Comparison of ENCODE assay signal across 14 mouse cellular contexts in genomic region chr10:67083446-67084166, GRCm38 (mm10). TPM values are rescaled to one million over a fixed set of nuclear protein-coding genes. Genes with fewer than 3 reads are reported as not detected.
DNase-seq lines count a peak whose midpoint lies in the region; ATAC-seq lines count a peak whose summit lies in the region.
"Had no signal": no experiment of that assay in that cellular context is flagged by ENCODE, and none has a peak within 500 bp of the region (broad histone marks: within the 10 kb centered on the region; RNA-seq: fewer than 3 reads in every experiment).

No protein-coding gene starts in this region.

- no peak overlapping the region for H3K4me2 ChIP-seq in hindbrain, embryonic 16.5 days (ENCODE audit: low read length)
- H3K4me2 ChIP-seq in limb, embryonic 12.5 days: no peak overlapping the region
- H3K4me2 ChIP-seq: forebrain, embryonic 13.5 days; liver, embryonic 15.5 days had no signal

- no peaks in the 10 kb centered on the region for H3K27me3 ChIP-seq in hindbrain, embryonic 16.5 days (replicated peaks; ENCODE audit: control insufficient read depth, insufficient read depth, low read length)
- H3K27me3 ChIP-seq in hindbrain, embryonic 10.5 days (ENCODE audit: insufficient read depth, poor library complexity, severe bottlenecking): no peaks in the 10 kb centered on the region
- peaks cover 11% of the 10 kb centered on the region; the same call in 1 of the 2 replicates for H3K27me3 ChIP-seq in limb, embryonic 12.5 days
- H3K27me3 ChIP-seq: forebrain, embryonic 13.5 days; liver, embryonic 15.5 days had no signal

- no peak overlapping the region for H3K4me3 ChIP-seq in hindbrain, embryonic 16.5 days (ENCODE audit: low read length)
- H3K4me3 ChIP-seq in hindbrain, embryonic 10.5 days: no peak overlapping the region
- H3K4me3 ChIP-seq in limb, embryonic 12.5 days (replicated peaks): no peak overlapping the region
- H3K4me3 ChIP-seq: forebrain, embryonic 13.5 days; heart, embryonic 10.5 days; liver, embryonic 15.5 days had no signal

- no peaks in the 10 kb centered on the region; the same call in none of the 2 replicates for H3K4me1 ChIP-seq in hindbrain, embryonic 16.5 days (ENCODE audit: control insufficient read depth, insufficient read depth, low read depth, low read length)
- peaks cover 27% of the 10 kb centered on the region for H3K4me1 ChIP-seq in hindbrain, embryonic 10.5 days (replicated peaks)
- peaks cover 39% of the 10 kb centered on the region for H3K4me1 ChIP-seq in limb, embryonic 12.5 days (replicated peaks)

- no peaks in the 10 kb centered on the region for H3K9me3 ChIP-seq in hindbrain, embryonic 16.5 days (ENCODE audit: control insufficient read depth, low read length)
- no peaks in the 10 kb centered on the region for H3K9me3 ChIP-seq in hindbrain, embryonic 10.5 days
- H3K9me3 ChIP-seq in limb, embryonic 12.5 days: 0 out of 2 replicates have a peak, but pooled peaks cover 3% of the 10 kb centered on the region
- H3K9me3 ChIP-seq: forebrain, embryonic 13.5 days; heart, embryonic 10.5 days; liver, embryonic 15.5 days had no signal

- no peak overlapping the region for H3K27ac ChIP-seq in hindbrain, embryonic 16.5 days (ENCODE audit: low read depth, low read length)
- no peak overlapping the region for H3K27ac ChIP-seq in hindbrain, embryonic 10.5 days
- peak overlapping the region; percentile 35; the same call in 1 of the 2 replicates for H3K27ac ChIP-seq in limb, embryonic 12.5 days
- H3K27ac ChIP-seq: forebrain, embryonic 13.5 days; heart, embryonic 10.5 days; liver, embryonic 15.5 days had no signal

- H3K9ac ChIP-seq in hindbrain, embryonic 16.5 days (ENCODE audit: low read depth, low read length): no peak overlapping the region
- no peak overlapping the region for H3K9ac ChIP-seq in limb, embryonic 12.5 days (replicated peaks)
- H3K9ac ChIP-seq: forebrain, embryonic 13.5 days; liver, embryonic 15.5 days had no signal

- H3K36me3 ChIP-seq in hindbrain, embryonic 16.5 days (ENCODE audit: control insufficient read depth, insufficient read depth, low read length): no peaks in the 10 kb centered on the region
- H3K36me3 ChIP-seq in hindbrain, embryonic 10.5 days: peaks cover 11% of the 10 kb centered on the region
- H3K36me3 ChIP-seq in limb, embryonic 12.5 days: no peaks in the 10 kb centered on the region
- H3K36me3 ChIP-seq: liver, embryonic 15.5 days had no signal

- peak; percentile 37; the same call in 1 of the 2 replicates for ATAC-seq in hindbrain, embryonic 16.5 days
- 0 out of 2 replicates have a peak, but pooled peaks have one; percentile 48 for ATAC-seq in limb, embryonic 12.5 days (ENCODE audit: insufficient number of reproducible peaks, insufficient read depth, low FRiP score, low TSS enrichment, low read depth)
- ATAC-seq: forebrain, embryonic 13.5 days had no signal

- WGBS in hindbrain, embryonic 16.5 days: 69% methylated on average over 10 of the region's 10 CpGs
- 68% methylated on average over 10 of the region's 10 CpGs for WGBS in hindbrain, embryonic 10.5 days
- 38% methylated on average over 10 of the region's 10 CpGs for whole genome bisulfite sequencing in limb, embryonic 12.5 days

- no peak for DNase-seq in hindbrain, embryonic 10.5 days (ENCODE audit: low spot score)
- peak; percentile 98 for DNase-seq in ZHBTc4 (ENCODE audit: low read depth, low spot score)
- DNase-seq in cerebellum, postnatal 25 days: peak; percentile 88 to 90
- DNase-seq in thymus, postnatal 25 days: no peak
- no peak for DNase-seq in urinary bladder, postnatal 14 days (ENCODE audit: low spot score)
- no peak for DNase-seq in urinary bladder, postnatal 4 days (ENCODE audit: low spot score in 2 of 2)
- DNase-seq: kidney, adult 8-10 months; lung, postnatal 4 days; thymus, postnatal 36 days had no signal

RNA-seq across cellular contexts. Expression of gene Jmjd1c, which starts 12.3 kb away (rescaled TPM):
- 33.4 and 35.5 TPM in 2 replicates for polyA plus RNA-seq in hindbrain, embryonic 16.5 days (2015; fragmentation: Nextera tagmentation; extraction: Ambion mirVana)
- polyA plus RNA-seq in hindbrain, embryonic 10.5 days (2016; fragmentation: Nextera tagmentation; extraction: Ambion mirVana): 32.7 and 36.7 TPM in 2 replicates
- polyA plus RNA-seq in limb, embryonic 12.5 days (2016; fragmentation: Nextera tagmentation; extraction: Ambion mirVana): 43.8 and 47.5 TPM in 2 replicates

RNA-seq across cellular contexts. Expression of gene Reep3, which starts 13.1 kb away (rescaled TPM):
- polyA plus RNA-seq in hindbrain, embryonic 16.5 days (2015; fragmentation: Nextera tagmentation; extraction: Ambion mirVana): 32.7 and 36.2 TPM in 2 replicates
- polyA plus RNA-seq in hindbrain, embryonic 10.5 days (2016; fragmentation: Nextera tagmentation; extraction: Ambion mirVana): 34.7 and 35.1 TPM in 2 replicates
- 31.4 and 33.3 TPM in 2 replicates for polyA plus RNA-seq in limb, embryonic 12.5 days (2016; fragmentation: Nextera tagmentation; extraction: Ambion mirVana)

Comparison
In these comparisons a context has a peak if more than half of its experiments do, and no peak if none do; other contexts are left out.
1. DNase-seq: peak in ZHBTc4 (single experiment) and cerebellum, postnatal 25 days (2 of 2); none in hindbrain, embryonic 10.5 days (single experiment), thymus, postnatal 25 days (single experiment), urinary bladder, postnatal 14 days (single experiment) and urinary bladder, postnatal 4 days (0 of 2).